Mouse (Mus musculus) embryonic facial prominence, embryonic 12.5 days (tissue): ENCODE data around the gene Defb15. TPM values are rescaled to one million over a fixed set of nuclear protein-coding genes. Genes with fewer than 3 reads are reported as not detected.
"Not testable (repeated sequence)": the region's sequence is repeated elsewhere in the genome, so short reads cannot be mapped to it uniquely, and the experiment has no call there.

ENCODE experiments used
- ATAC-seq: fragments of 200-750 bp; cut with Nextera tagmentation; 2 replicates; pipeline ENCODE4 v1.8.0; 2017; ENCODE audit not compliant: insufficient number of reproducible peaks, insufficient read depth, low FRiP score, low TSS enrichment
- H3K27ac ChIP-seq: fragments of 300-500 bp; sonication (generic); 2 replicates; pipeline ENCODE4 v1.5.1; 2016; ENCODE audit warnings: mild to moderate bottlenecking
- H3K27me3 ChIP-seq: fragments of 300-500 bp; sonication (generic); 2 replicates; pipeline ENCODE4 v1.6.1; 2016; ENCODE audit warnings: mild to moderate bottlenecking, moderate library complexity
- H3K36me3 ChIP-seq: fragments of 300-500 bp; sonication (generic); 2 replicates; pipeline ENCODE4 v1.6.1; 2016; ENCODE audit warnings: mild to moderate bottlenecking
- H3K4me1 ChIP-seq: fragments of 300-500 bp; sonication (generic); 2 replicates; pipeline ENCODE4 v1.6.1; 2016
- H3K4me2 ChIP-seq: fragments of 300-500 bp; sonication (generic); replicated peaks from 2 replicates; pipeline ENCODE4 v1.6.1; 2016; ENCODE audit warnings: mild to moderate bottlenecking, moderate library complexity
- H3K4me3 ChIP-seq: fragments of 300-500 bp; sonication (generic); 2 replicates; pipeline ENCODE4 v1.5.1; 2016; ENCODE audit warnings: mild to moderate bottlenecking
- H3K9ac ChIP-seq: fragments of 300-500 bp; sonication (generic); 2 replicates; pipeline ENCODE4 v1.6.1; 2016; ENCODE audit warnings: mild to moderate bottlenecking, moderate library complexity
- H3K9me3 ChIP-seq: fragments of 300-500 bp; sonication (generic); 2 replicates; pipeline ENCODE4 v1.6.1; 2016; ENCODE audit warnings: mild to moderate bottlenecking, moderate library complexity
- WGBS: fragments of 180-500 bp; shearing (Covaris S2); methylation state at CpG from one replicate; pipeline ENCODE4 v1.1.7; 2016; 5-methylcytosine and 5-hydroxymethylcytosine counted together
- polyA plus RNA-seq: library from polyadenylated mRNA; unstranded; fragments of >200 nt; fragmentation: Nextera tagmentation; extraction: Ambion mirVana; gene quantifications from 2 replicates; pipeline ENCODE4 v1.2.1, GENCODE M21; 2016

The Defb15 gene
- polyA plus RNA-seq, 1 experiment from 2014 or later = not detected

GRCm38 (mm10) chr8:21915625-21916024 is 16.9 kb downstream of the Defb15 start:
- WGBS = 88% methylated on average over 3 of the region's 3 CpGs
- Histone ChIP-seq H3K4me2 (no peak overlapping the region), H3K27ac (no peak overlapping the region), H3K9ac (no peak overlapping the region), H3K4me3 (no peak overlapping the region), H3K36me3 (no peaks in the 10 kb centered on the region), H3K4me1 (no peaks in the 10 kb centered on the region), H3K9me3 (no peaks in the 10 kb centered on the region), H3K27me3 (no peaks in the 10 kb centered on the region)
- ATAC-seq = no peak

DNA sequence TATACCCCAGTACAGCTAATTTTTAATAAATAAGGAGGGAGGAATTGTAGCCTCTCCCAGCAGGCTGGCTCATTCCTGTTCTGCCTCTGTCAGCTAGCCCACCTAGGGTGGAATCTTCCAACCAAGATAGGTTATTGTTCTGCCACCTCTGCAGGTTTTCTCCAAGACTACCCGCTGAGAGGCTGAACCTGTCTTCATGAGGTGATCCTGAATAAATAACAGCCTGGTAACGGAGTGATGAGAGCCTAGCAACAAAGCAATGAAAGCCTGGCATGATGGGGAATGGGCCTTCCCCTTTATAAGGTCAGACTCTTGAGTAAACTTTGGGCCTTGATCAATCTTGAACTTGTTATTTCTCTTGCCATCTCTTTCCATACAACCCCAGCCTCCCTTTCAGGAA is 20.0 kb downstream of the Defb15 start:
- no peaks in the 10 kb centered on the region for H3K27me3 ChIP-seq
- WGBS = 15% methylated on average over 2 of the region's 2 CpGs
- no peak for ATAC-seq
- no peak overlapping the region for H3K27ac ChIP-seq
- no peak overlapping the region for H3K9ac ChIP-seq
- H3K4me2 ChIP-seq = no peak overlapping the region
- H3K36me3 ChIP-seq = no peaks in the 10 kb centered on the region
- H3K9me3 ChIP-seq = no peaks in the 10 kb centered on the region
- no peak overlapping the region for H3K4me3 ChIP-seq
- no peaks in the 10 kb centered on the region for H3K4me1 ChIP-seq

- H3K27me3 ChIP-seq = no peaks in the 10 kb centered on the region
- WGBS = 2% methylated on average over 1 of the region's 1 CpGs
- H3K9ac ChIP-seq = no peak overlapping the region
- H3K27ac ChIP-seq = no peak overlapping the region
- no peaks in the 10 kb centered on the region for H3K4me1 ChIP-seq
- no peak overlapping the region for H3K4me2 ChIP-seq
- H3K36me3 ChIP-seq = no peaks in the 10 kb centered on the region
- H3K4me3 ChIP-seq = no peak overlapping the region
- no peaks in the 10 kb centered on the region for H3K9me3 ChIP-seq
- no peak for ATAC-seq
These were observed 20.6 kb downstream of the Defb15 start for GRCm38 (mm10) chr8:21911931-21912330.

DNA sequence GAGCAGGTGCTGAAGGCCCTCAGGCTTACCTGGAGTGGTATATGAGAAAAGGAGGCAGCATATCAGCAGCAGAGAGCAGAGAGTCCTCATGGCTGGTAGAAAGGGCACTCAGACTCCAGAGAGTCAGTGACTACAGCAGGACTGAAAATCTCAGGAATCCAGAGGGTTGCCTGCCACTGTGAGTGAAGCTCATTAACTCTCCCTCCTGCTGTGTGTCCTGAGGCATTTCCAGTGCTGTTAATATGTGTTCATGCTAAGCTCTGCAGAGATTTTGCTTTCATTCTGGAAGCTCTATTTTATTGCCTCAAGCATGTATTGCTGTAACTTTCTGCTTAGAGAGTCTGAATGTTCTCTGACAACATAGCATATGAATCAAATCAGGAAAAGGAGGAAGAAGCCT is 26.2 kb downstream of the Defb15 start, which contains the start of gene Defb11:
TSS of gene Defb11 (minus strand) at position 123 of the 400 bp plus-strand sequence.
- not testable (repeated sequence) for H3K27me3 ChIP-seq, H3K27ac ChIP-seq, H3K4me3 ChIP-seq, H3K4me2 ChIP-seq, H3K36me3 ChIP-seq, ATAC-seq, H3K4me1 ChIP-seq, H3K9me3 ChIP-seq, H3K9ac ChIP-seq

- H3K9me3 ChIP-seq, ATAC-seq, H3K4me2 ChIP-seq, H3K9ac ChIP-seq, H3K36me3 ChIP-seq, H3K27me3 ChIP-seq, H3K27ac ChIP-seq, H3K4me3 ChIP-seq, H3K4me1 ChIP-seq: not testable (repeated sequence)
These were observed 47.2 kb downstream of the Defb15 start, which contains the start of gene Defb9 for GRCm38 (mm10) chr8:21885321-21885720. Gene Defb9, minus strand, starts transcription at chr8:21885421.

Other genes starting within 250 kb of the Defb15 start
- gene AY761184, start 229.1 kb downstream of the Defb15 start, polyA plus RNA-seq = not detected in 2 replicates
- not detected in 2 replicates for gene Defa24, start 198.2 kb downstream of the Defb15 start, polyA plus RNA-seq
- not detected in 2 replicates for gene Defb50, start 109.2 kb downstream of the Defb15 start, polyA plus RNA-seq
- gene Defb2, start 92.8 kb downstream of the Defb15 start, polyA plus RNA-seq = not detected in 2 replicates
- not detected in 2 replicates for gene Defb10, start 73.8 kb downstream of the Defb15 start, polyA plus RNA-seq
- gene Defb9, start 47.3 kb downstream of the Defb15 start, polyA plus RNA-seq = not detected in 2 replicates
- gene Defb11, start 26.3 kb downstream of the Defb15 start, polyA plus RNA-seq = not detected in 2 replicates
- not detected in 2 replicates for gene Defb35, start 5.6 kb upstream of the Defb15 start, polyA plus RNA-seq
- not detected in 2 replicates for gene Defb13, start 14.1 kb upstream of the Defb15 start, polyA plus RNA-seq
- gene Fam90a1a, start 26.0 kb upstream of the Defb15 start, polyA plus RNA-seq = not detected in 2 replicates
- not detected in 2 replicates for gene Ccdc70, start 37.1 kb upstream of the Defb15 start, polyA plus RNA-seq
- 1.1 and 1.2 TPM in 2 replicates for gene Atp7b, start 127.6 kb upstream of the Defb15 start, polyA plus RNA-seq
- 44.4 and 46.5 TPM in 2 replicates for gene Alg11, start 128.0 kb upstream of the Defb15 start, polyA plus RNA-seq
- 0.18 TPM in 1 of 2 replicates, not detected in the other for gene Nek5, start 192.3 kb upstream of the Defb15 start, polyA plus RNA-seq
- 6.6 and 7.3 TPM in 2 replicates for gene Nek3, start 233.7 kb upstream of the Defb15 start, polyA plus RNA-seq